Mouse (Mus musculus) liver, postnatal 0 days (tissue): ENCODE measurements around the gene Uhrf1. TPM values are rescaled to one million over a fixed set of nuclear protein-coding genes. Genes with fewer than 3 reads are reported as not detected.

Experiments
- ATAC-seq: fragments of 200-750 bp; cut with Nextera tagmentation; 2 replicates; pipeline ENCODE4 v1.8.0; 2017; ENCODE audit warnings: mild to moderate bottlenecking, moderate library complexity
- DNase-seq: peaks from one replicate; pipeline ENCODE4 v3.0.0-alpha.2; 2016
- H3K27ac ChIP-seq: fragments of 300-500 bp; sonication (generic); 2 replicates; pipeline ENCODE4 v1.5.1; 2014; ENCODE audit warnings: antibody characterized with exemption, moderate library complexity, mild to moderate bottlenecking, low read depth
- H3K27me3 ChIP-seq: fragments of 300-500 bp; sonication (generic); 2 replicates; pipeline ENCODE4 v1.6.1; 2014; ENCODE audit warnings: low read length, control low read depth, mixed read lengths; ENCODE audit not compliant: insufficient read depth
- H3K36me3 ChIP-seq: fragments of 300-500 bp; sonication (generic); replicated peaks from 2 replicates; pipeline ENCODE4 v1.6.1; 2014; ENCODE audit warnings: mild to moderate bottlenecking, control low read depth, low read length, moderate library complexity, mixed read lengths; ENCODE audit not compliant: insufficient read depth
- H3K4me1 ChIP-seq: fragments of 300-500 bp; sonication (generic); 2 replicates; pipeline ENCODE4 v1.6.1; 2014; ENCODE audit warnings: antibody characterized with exemption, mild to moderate bottlenecking, control low read depth; ENCODE audit not compliant: insufficient read depth
- H3K4me2 ChIP-seq: fragments of 300-500 bp; sonication (generic); 2 replicates; pipeline ENCODE4 v1.6.1; 2014; ENCODE audit warnings: low read depth, mild to moderate bottlenecking, low read length, moderate library complexity, mixed read lengths
- H3K4me3 ChIP-seq: fragments of 300-500 bp; sonication (generic); 2 replicates; pipeline ENCODE4 v1.5.1; 2014; ENCODE audit warnings: low read depth, low read length
- H3K9ac ChIP-seq: fragments of 300-500 bp; sonication (generic); replicated peaks from 2 replicates; pipeline ENCODE4 v1.6.1; 2014; ENCODE audit warnings: mild to moderate bottlenecking, moderate library complexity
- H3K9me3 ChIP-seq: fragments of 300-500 bp; sonication (generic); 2 replicates; pipeline ENCODE4 v1.6.1; 2016; ENCODE audit warnings: mild to moderate bottlenecking, control low read depth, low read length, mixed read lengths
- CTCF ChIP-seq: sonication (generic); IDR thresholded peaks from 2 replicates; pipeline ENCODE4 v1.5.1; 2016; ENCODE audit warnings: antibody characterized with exemption, low read depth
- EP300 ChIP-seq: IDR thresholded peaks from 2 replicates; pipeline ENCODE4 v1.6.1; 2016; ENCODE audit warnings: antibody characterized with exemption, low read depth, mild to moderate bottlenecking
- WGBS: fragments of 180-500 bp; shearing (Covaris S2); extraction: QIAGEN DNeasy Blood & Tissue Kit; methylation state at CpG from one replicate; pipeline ENCODE4 v1.1.7; 2014; ENCODE audit not compliant: insufficient replicate concordance; 5-methylcytosine and 5-hydroxymethylcytosine counted together
- polyA plus RNA-seq: library from polyadenylated mRNA; unstranded; fragments of >200 nt; fragmentation: Nextera tagmentation; extraction: Ambion mirVana; gene quantifications from 2 replicates; pipeline ENCODE4 v1.2.1, GENCODE M21; 2015

The Uhrf1 gene
- polyA plus RNA-seq, 1 experiment from 2014 or later = 43.5 TPM

DNA sequence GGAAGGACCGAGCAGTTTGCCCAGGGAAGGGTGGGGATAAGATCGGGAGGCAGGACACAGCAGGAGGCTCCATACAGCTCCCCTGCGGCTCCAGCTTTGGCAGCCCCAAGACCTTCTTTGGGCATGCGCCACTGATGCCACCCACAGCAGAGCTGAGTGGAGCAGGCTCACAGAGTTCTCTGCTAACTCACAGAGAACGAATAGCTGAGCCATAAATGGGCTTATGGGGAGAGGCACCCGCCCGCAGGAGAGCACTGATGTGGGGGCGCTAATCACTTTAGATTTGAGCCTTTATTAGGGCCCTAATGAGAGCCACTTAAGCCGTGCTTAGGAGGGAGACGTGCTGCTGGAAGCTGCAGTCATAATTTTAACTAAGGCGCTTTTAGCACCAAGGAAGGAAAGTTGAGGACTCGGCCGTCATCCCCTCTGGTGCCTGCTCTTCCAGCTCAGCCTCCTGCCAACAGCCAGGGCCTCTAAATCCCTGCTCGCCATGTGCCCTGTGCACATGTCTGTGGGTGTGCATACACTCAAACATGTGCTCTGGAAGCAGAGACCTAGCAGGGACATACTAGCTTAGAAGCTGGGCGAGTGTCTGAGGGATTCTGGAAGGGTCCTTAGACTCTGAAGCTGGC is 68.0 kb downstream of the Uhrf1 start:
- ATAC-seq (no peak), DNase-seq (no peak)
- Histone ChIP-seq H3K27ac (no peak overlapping the region), H3K4me3 (no peak overlapping the region), H3K4me1 (peaks cover 8% of the 10 kb centered on the region; the same call in 1 of the 2 replicates), H3K36me3 (peaks cover 7% of the 10 kb centered on the region), H3K9me3 (no peaks in the 10 kb centered on the region), H3K4me2 (no peak overlapping the region), H3K9ac (no peak overlapping the region), H3K27me3 (no peaks in the 10 kb centered on the region)
- TF ChIP-seq CTCF = no peak
- 84% methylated on average over 15 of the region's 15 CpGs for WGBS

GRCm38 (mm10) chr17:56372109-56372508 is 69.0 kb downstream of the Uhrf1 start:
- Histone ChIP-seq H3K27ac (no peak overlapping the region), H3K4me2 (no peak overlapping the region), H3K27me3 (no peaks in the 10 kb centered on the region), H3K4me3 (no peak overlapping the region), H3K36me3 (peaks cover 8% of the 10 kb centered on the region), H3K4me1 (peaks cover 8% of the 10 kb centered on the region; the same call in 1 of the 2 replicates), H3K9ac (no peak overlapping the region), H3K9me3 (no peaks in the 10 kb centered on the region)
- peak; percentile 26 for TF ChIP-seq CTCF
- TF ChIP-seq EP300 = no peak
- no peak for ATAC-seq
- 65% methylated on average over 4 of the region's 4 CpGs for WGBS
- no peak for DNase-seq

Other genes with a start within 250 kb of the Uhrf1 start
- gene Ubxn6, start 228.3 kb upstream of the Uhrf1 start, polyA plus RNA-seq = 19.1 and 20.5 TPM in 2 replicates
- 24.8 and 27.7 TPM in 2 replicates for gene Hdgfl2, start 223.7 kb upstream of the Uhrf1 start, polyA plus RNA-seq
- 0.12 and 0.24 TPM in 2 replicates for gene Plin4, start 193.5 kb upstream of the Uhrf1 start, polyA plus RNA-seq
- gene Plin5, start 185.7 kb upstream of the Uhrf1 start, polyA plus RNA-seq = 57.3 and 58.4 TPM in 2 replicates
- 256 and 269 TPM in 2 replicates for gene Lrg1, start 181.3 kb upstream of the Uhrf1 start, polyA plus RNA-seq
- gene Sema6b, start 163.0 kb upstream of the Uhrf1 start, polyA plus RNA-seq = 0.56 and 0.62 TPM in 2 replicates
- gene Tnfaip8l1, start 140.8 kb upstream of the Uhrf1 start, polyA plus RNA-seq = 2.8 and 3.3 TPM in 2 replicates
- gene Mydgf, start 119.4 kb upstream of the Uhrf1 start, polyA plus RNA-seq = 45.8 and 49.8 TPM in 2 replicates
- gene Dpp9, start 84.4 kb upstream of the Uhrf1 start, polyA plus RNA-seq = 10.2 and 12.1 TPM in 2 replicates
- 5.1 and 5.2 TPM in 2 replicates for gene Fem1a, start 46.5 kb upstream of the Uhrf1 start, polyA plus RNA-seq
- 2.6 and 3.1 TPM in 2 replicates for gene Ticam1, start 26.5 kb upstream of the Uhrf1 start, polyA plus RNA-seq
- gene Plin3, start 10.4 kb upstream of the Uhrf1 start, polyA plus RNA-seq = 25.8 and 26.8 TPM in 2 replicates
- not detected in 2 replicates for gene Arrdc5, start 3.0 kb upstream of the Uhrf1 start, polyA plus RNA-seq
- gene Kdm4b, start 22.7 kb downstream of the Uhrf1 start, polyA plus RNA-seq = 5.0 and 5.8 TPM in 2 replicates
- 3.4 TPM in 2 replicates for gene Ptprs, start 173.2 kb downstream of the Uhrf1 start, polyA plus RNA-seq
- not detected in 2 replicates for gene Znrf4, start 209.1 kb downstream of the Uhrf1 start, polyA plus RNA-seq